Mouse (Mus musculus): ENCODE measurements around the gene Sell. TPM values are rescaled to one million over a fixed set of nuclear protein-coding genes. Genes with fewer than 3 reads are reported as not detected.
A peak's percentile ranks its signal among the peaks of the same experiment; 100 is the strongest.

Gene Sell
- polyA plus RNA-seq, 1 experiment: not detected

DNA sequence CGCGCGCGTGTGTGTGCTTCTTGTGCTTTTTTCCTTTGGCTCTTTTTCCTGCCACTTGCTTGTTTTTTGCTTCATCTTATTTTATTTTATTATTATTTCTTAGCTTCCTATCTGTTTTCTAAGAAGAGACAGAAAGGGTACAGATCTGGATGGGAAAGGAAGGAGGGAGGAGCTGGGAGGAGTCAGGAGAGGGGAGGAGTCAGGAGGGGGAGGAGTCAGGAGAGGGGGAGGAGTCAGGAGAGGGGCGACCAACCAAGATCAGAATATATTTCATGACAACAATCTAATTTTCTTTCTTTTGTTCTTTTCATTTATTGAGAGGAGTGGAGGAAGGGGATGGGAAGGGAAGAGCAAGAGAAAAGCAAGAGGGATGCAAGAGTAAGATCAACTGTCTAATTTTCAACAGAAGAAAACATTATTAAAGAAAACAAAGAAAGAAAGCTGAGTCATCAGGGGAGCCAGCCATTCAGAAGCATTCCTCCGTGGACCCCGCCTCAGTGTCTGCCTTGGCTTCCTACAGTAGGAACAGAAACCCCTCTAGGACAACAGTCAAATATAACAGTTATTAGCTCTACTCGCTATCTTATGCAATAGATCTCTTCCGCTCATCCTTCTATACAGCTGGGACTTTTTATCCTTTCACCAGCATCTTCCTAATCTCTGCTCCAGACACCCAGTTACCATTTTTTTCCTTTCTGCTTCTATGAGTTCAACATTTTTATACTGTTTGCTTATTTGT, 49.0 kb downstream of the Sell start:
- no peak for TF ChIP-seq SRF (IDR thresholded peaks at IDR 0.05; ENCODE audit: control insufficient read depth, insufficient read length, low read depth)
- no peak for TF ChIP-seq TCF3 (IDR thresholded peaks at IDR 0.05; ENCODE audit: insufficient read length, low read depth)
- TF ChIP-seq TCF12 (IDR thresholded peaks at IDR 0.05; ENCODE audit: insufficient read depth, poor library complexity, severe bottlenecking): no peak
- TF ChIP-seq MYOD1 (IDR thresholded peaks at IDR 0.05; ENCODE audit: control insufficient read depth in 1 of 3, insufficient read length in 2 of 3, low read depth in 2 of 3): no peak
- TF ChIP-seq E2F4 (IDR thresholded peaks at IDR 0.05; ENCODE audit: insufficient read depth): no peak
- TF ChIP-seq CEBPB (IDR thresholded peaks at IDR 0.05; ENCODE audit: insufficient read depth, poor library complexity, severe bottlenecking): no peak
- TF ChIP-seq MAX (IDR thresholded peaks at IDR 0.05; ENCODE audit: low read depth): no peak
- no peak for TF ChIP-seq REST (IDR thresholded peaks at IDR 0.05; ENCODE audit: insufficient read depth, insufficient read length)
- no peak for TF ChIP-seq USF1 (IDR thresholded peaks at IDR 0.05; ENCODE audit: low read depth)
- no peak for TF ChIP-seq POLR2AphosphoS2 (IDR thresholded peaks at IDR 0.05; ENCODE audit: insufficient read length, low read depth)
- no peak for TF ChIP-seq POLR2A (IDR thresholded peaks at IDR 0.05; ENCODE audit: insufficient read length, low read depth)
- no peak for TF ChIP-seq MYOG (IDR thresholded peaks at IDR 0.05; ENCODE audit: control insufficient read depth in 1 of 3, insufficient read depth in 1 of 3, insufficient read length in 2 of 3, low read depth in 2 of 3)
- Histone ChIP-seq H3K36me3 (ENCODE audit: control insufficient read depth, insufficient read depth) (no peaks in the 10 kb centered on the region), H3K27me3 (ENCODE audit: control insufficient read depth, insufficient read depth, insufficient read length) (no peaks in the 10 kb centered on the region), H3ac (ENCODE audit: control insufficient read depth, insufficient read length) (no peak overlapping the region), H3K4me3 (no peak overlapping the region), H3K4me2 (ENCODE audit: low read depth) (no peak overlapping the region), H3K79me2 (ENCODE audit: control insufficient read depth, insufficient read depth) (no peaks in the 10 kb centered on the region)

- no peak overlapping the region for H3K4me3 ChIP-seq
- H3K79me2 ChIP-seq (ENCODE audit: control insufficient read depth, insufficient read depth): no peaks in the 10 kb centered on the region
- H3ac ChIP-seq (ENCODE audit: control insufficient read depth, insufficient read length): no peak overlapping the region
- H3K36me3 ChIP-seq (ENCODE audit: control insufficient read depth, insufficient read depth): no peaks in the 10 kb centered on the region
- TF ChIP-seq REST (IDR thresholded peaks at IDR 0.05; ENCODE audit: insufficient read depth, insufficient read length) (no peak), TCF12 (IDR thresholded peaks at IDR 0.05; ENCODE audit: insufficient read depth, poor library complexity, severe bottlenecking) (no peak), MYOG (IDR thresholded peaks at IDR 0.05; ENCODE audit: control insufficient read depth in 1 of 3, insufficient read depth in 1 of 3, insufficient read length in 2 of 3, low read depth in 2 of 3) (no peak), TCF3 (IDR thresholded peaks at IDR 0.05; ENCODE audit: insufficient read length, low read depth) (no peak), SRF (IDR thresholded peaks at IDR 0.05; ENCODE audit: control insufficient read depth, insufficient read length, low read depth) (no peak), MAX (IDR thresholded peaks at IDR 0.05; ENCODE audit: low read depth) (no peak), E2F4 (IDR thresholded peaks at IDR 0.05; ENCODE audit: insufficient read depth) (no peak), POLR2A (IDR thresholded peaks at IDR 0.05; ENCODE audit: insufficient read length, low read depth) (no peak), MYOD1 (IDR thresholded peaks at IDR 0.05; ENCODE audit: control insufficient read depth in 1 of 3, insufficient read length in 2 of 3, low read depth in 2 of 3) (no peak), USF1 (IDR thresholded peaks at IDR 0.05; ENCODE audit: low read depth) (no peak), POLR2AphosphoS2 (IDR thresholded peaks at IDR 0.05; ENCODE audit: insufficient read length, low read depth) (no peak), CEBPB (IDR thresholded peaks at IDR 0.05; ENCODE audit: insufficient read depth, poor library complexity, severe bottlenecking) (no peak)
- H3K27me3 ChIP-seq (ENCODE audit: control insufficient read depth, insufficient read depth, insufficient read length): no peaks in the 10 kb centered on the region
- no peak overlapping the region for H3K4me2 ChIP-seq (ENCODE audit: low read depth)
Measured at GRCm38 (mm10) chr1:164114280-164114679, 52.5 kb downstream of the Sell start.

- no peaks in the 10 kb centered on the region for H3K27me3 ChIP-seq (ENCODE audit: control insufficient read depth, insufficient read depth, insufficient read length)
- H3K4me2 ChIP-seq (ENCODE audit: low read depth): peak within 1 kb of the TSS; percentile 45
- H3K36me3 ChIP-seq (ENCODE audit: control insufficient read depth, insufficient read depth): no peaks in the 10 kb centered on the region
- H3K4me3 ChIP-seq: no peak within 1 kb of the TSS
- no peak within 1 kb of the TSS for H3ac ChIP-seq (ENCODE audit: control insufficient read depth, insufficient read length)
- TF ChIP-seq TCF12 (IDR thresholded peaks at IDR 0.05; ENCODE audit: insufficient read depth, poor library complexity, severe bottlenecking): no peak
- no peak for TF ChIP-seq SRF (IDR thresholded peaks at IDR 0.05; ENCODE audit: control insufficient read depth, insufficient read length, low read depth)
- no peak for TF ChIP-seq CEBPB (IDR thresholded peaks at IDR 0.05; ENCODE audit: insufficient read depth, poor library complexity, severe bottlenecking)
- TF ChIP-seq E2F4 (IDR thresholded peaks at IDR 0.05; ENCODE audit: insufficient read depth): no peak
- TF ChIP-seq MYOG (IDR thresholded peaks at IDR 0.05; ENCODE audit: control insufficient read depth in 1 of 3, insufficient read depth in 1 of 3, insufficient read length in 2 of 3, low read depth in 2 of 3): no peak
- no peak for TF ChIP-seq TCF3 (IDR thresholded peaks at IDR 0.05; ENCODE audit: insufficient read length, low read depth)
- TF ChIP-seq USF1 (IDR thresholded peaks at IDR 0.05; ENCODE audit: low read depth): no peak
- TF ChIP-seq REST (IDR thresholded peaks at IDR 0.05; ENCODE audit: insufficient read depth, insufficient read length): no peak
- TF ChIP-seq POLR2A (IDR thresholded peaks at IDR 0.05; ENCODE audit: insufficient read length, low read depth): no peak
- TF ChIP-seq MAX (IDR thresholded peaks at IDR 0.05; ENCODE audit: low read depth): no peak
- TF ChIP-seq POLR2AphosphoS2 (IDR thresholded peaks at IDR 0.05; ENCODE audit: insufficient read length, low read depth): no peak
- TF ChIP-seq MYOD1 (IDR thresholded peaks at IDR 0.05; ENCODE audit: control insufficient read depth in 1 of 3, insufficient read length in 2 of 3, low read depth in 2 of 3): no peak
- H3K79me2 ChIP-seq (ENCODE audit: control insufficient read depth, insufficient read depth): no peaks in the 10 kb centered on the region
Measured at GRCm38 (mm10) chr1:164114947-164115493, 53.2 kb downstream of the Sell start, which contains the start of gene Selp. TSS of gene Selp (plus strand) at chr1:164115264.

DNA sequence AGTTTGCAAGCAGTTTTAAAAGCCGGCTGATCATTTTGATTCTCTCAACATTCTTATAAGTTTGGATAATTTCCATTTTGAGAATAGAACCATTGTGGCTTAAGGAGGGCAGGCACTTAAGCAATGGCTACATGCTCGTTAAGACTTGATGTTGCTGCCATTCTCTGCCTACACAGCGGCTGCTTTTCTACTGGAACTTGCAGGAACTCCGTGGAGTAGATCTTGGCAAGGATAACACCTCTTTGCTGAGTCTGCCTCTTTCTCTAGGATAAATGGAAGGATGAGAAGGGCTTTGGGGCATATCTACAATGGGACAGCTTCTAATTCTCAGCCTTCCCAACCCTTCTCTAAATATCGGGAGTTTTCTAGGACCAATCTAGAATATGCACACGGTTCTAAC, 53.9 kb downstream of the Sell start:
- H3K36me3 ChIP-seq (ENCODE audit: control insufficient read depth, insufficient read depth): no peaks in the 10 kb centered on the region
- H3ac ChIP-seq (ENCODE audit: control insufficient read depth, insufficient read length): no peak overlapping the region
- no peak for TF ChIP-seq POLR2AphosphoS2 (IDR thresholded peaks at IDR 0.05; ENCODE audit: insufficient read length, low read depth)
- no peak for TF ChIP-seq USF1 (IDR thresholded peaks at IDR 0.05; ENCODE audit: low read depth)
- no peak for TF ChIP-seq POLR2A (IDR thresholded peaks at IDR 0.05; ENCODE audit: insufficient read length, low read depth)
- H3K79me2 ChIP-seq (ENCODE audit: control insufficient read depth, insufficient read depth): no peaks in the 10 kb centered on the region
- peak overlapping the region; percentile 45 for H3K4me2 ChIP-seq (ENCODE audit: low read depth)
- H3K27me3 ChIP-seq (ENCODE audit: control insufficient read depth, insufficient read depth, insufficient read length): no peaks in the 10 kb centered on the region
- no peak overlapping the region for H3K4me3 ChIP-seq

Data from myocyte (in vitro differentiated cells).